Mouse (Mus musculus) ES-Bruce4 (cell line): ENCODE results near the gene Anapc13. TPM values are rescaled to one million over a fixed set of nuclear protein-coding genes. Genes with fewer than 3 reads are reported as not detected.
A peak's percentile ranks its signal among the peaks of the same experiment; 100 is the strongest.

Experiments used
- H3K27ac ChIP-seq: 2 replicates; pipeline ENCODE4 v1.5.1; 2012; ENCODE audit warnings: low read length, inconsistent platforms; ENCODE audit not compliant: insufficient read depth
- H3K27me3 ChIP-seq: 2 replicates; pipeline ENCODE4 v1.6.1; 2012; ENCODE audit warnings: mild to moderate bottlenecking, low read length, inconsistent platforms; ENCODE audit not compliant: control insufficient read depth, poor library complexity, insufficient read depth, severe bottlenecking
- H3K36me3 ChIP-seq: 2 replicates; pipeline ENCODE4 v1.6.1; 2012; ENCODE audit warnings: inconsistent platforms, mild to moderate bottlenecking, low read length, moderate library complexity; ENCODE audit not compliant: control insufficient read depth, poor library complexity, insufficient read depth, severe bottlenecking
- H3K4me1 ChIP-seq: one replicate; pipeline ENCODE4 v1.8.1; 2011; ENCODE audit warnings: low read length; ENCODE audit not compliant: control insufficient read depth, insufficient read depth
- H3K4me3 ChIP-seq: 2 replicates; pipeline ENCODE4 v1.5.1; 2011; ENCODE audit warnings: low read depth, mild to moderate bottlenecking, low read length
- H3K9ac ChIP-seq: 2 replicates; pipeline ENCODE4 v1.6.1; 2012; ENCODE audit warnings: low read depth, mild to moderate bottlenecking, inconsistent platforms; ENCODE audit not compliant: poor library complexity, severe bottlenecking
- H3K9me3 ChIP-seq: replicated peaks from 2 replicates; pipeline ENCODE4 v1.6.1; 2012; ENCODE audit warnings: mild to moderate bottlenecking, low read length, inconsistent platforms; ENCODE audit not compliant: control insufficient read depth, poor library complexity, insufficient read depth, severe bottlenecking
- CTCF ChIP-seq: IDR thresholded peaks from one replicate; pipeline ENCODE4 v1.8.1; 2011; ENCODE audit warnings: low read depth, low read length
- EP300 ChIP-seq: IDR thresholded peaks from 2 replicates; pipeline ENCODE4 v1.6.1; 2011; ENCODE audit warnings: low read depth, low read length; ENCODE audit not compliant: insufficient read depth
- POLR2A ChIP-seq: IDR thresholded peaks from one replicate; pipeline ENCODE4 v1.8.1; 2011; ENCODE audit warnings: low read length; ENCODE audit not compliant: insufficient read depth
- polyA plus RNA-seq: library from polyadenylated mRNA; stranded (reverse); fragments of >200 nt; gene quantifications from 2 replicates; pipeline ENCODE4 v1.2.4, GENCODE M21; 2011; ENCODE audit warnings: low read depth; ENCODE audit not compliant: missing spikeins, insufficient read depth, insufficient read length

Anapc13 gene
- polyA plus RNA-seq, 1 experiment = 87.9 TPM

DNA sequence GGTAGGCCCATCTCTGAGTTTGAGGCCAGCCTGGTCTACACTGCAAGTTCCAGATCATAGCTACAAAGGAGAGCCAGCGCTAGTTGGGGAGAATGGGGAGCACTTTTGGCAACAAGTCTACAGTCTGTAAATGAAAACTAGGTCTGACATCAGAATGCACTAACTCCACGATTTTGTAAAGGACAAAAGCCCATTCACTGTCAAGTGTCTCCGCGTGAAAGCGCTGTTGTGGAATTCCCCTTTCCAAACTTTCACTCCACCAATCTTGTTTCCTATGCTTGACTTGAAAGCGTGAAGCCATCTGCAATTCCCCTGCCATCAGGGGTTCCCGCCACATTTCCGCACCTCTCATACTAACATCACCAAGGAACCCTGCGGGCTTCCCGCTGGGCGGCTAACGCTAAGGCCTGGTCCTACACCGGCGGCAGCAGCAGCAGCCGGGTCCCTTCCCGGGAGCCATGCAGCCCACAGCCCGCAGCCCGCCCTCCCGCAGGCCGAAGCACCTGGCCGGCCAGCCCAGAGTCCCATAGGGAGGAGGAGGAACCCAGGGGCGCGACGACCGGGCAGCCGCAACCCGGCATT lies 604 bp upstream of the Anapc13 start:
- Histone ChIP-seq H3K27ac (peak overlapping the region; percentile 68), H3K36me3 (no peaks in the 10 kb centered on the region), H3K9ac (peak overlapping the region; percentile 94), H3K4me3 (peak overlapping the region; percentile 83), H3K27me3 (no peaks in the 10 kb centered on the region), H3K4me1 (no peaks in the 10 kb centered on the region), H3K9me3 (no peaks in the 10 kb centered on the region)
- no peak for TF ChIP-seq CTCF
- TF ChIP-seq POLR2A = no peak
- no peak for TF ChIP-seq EP300

DNA sequence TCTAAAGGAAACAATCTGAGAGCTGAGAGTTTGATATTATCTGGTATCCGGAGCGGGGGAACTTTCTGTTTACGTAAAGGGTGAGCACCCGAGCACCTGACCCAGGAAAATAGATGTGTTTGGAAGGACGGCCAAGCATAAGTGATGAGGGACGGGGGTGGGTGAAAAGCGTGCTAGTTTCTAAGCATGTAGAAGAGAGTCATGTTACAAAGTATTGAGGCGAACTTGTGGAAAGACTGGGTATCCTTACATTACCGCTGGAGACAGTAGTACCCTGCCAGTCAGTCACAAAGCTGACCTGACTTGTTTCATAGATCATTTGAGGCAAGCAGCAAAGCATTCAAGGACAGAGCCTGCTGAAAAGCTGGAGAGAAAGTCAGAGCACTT lies 736 bp downstream of the Anapc13 start:
- H3K27ac ChIP-seq = peak overlapping the region; percentile 36
- no peaks in the 10 kb centered on the region for H3K27me3 ChIP-seq
- H3K4me1 ChIP-seq = no peaks in the 10 kb centered on the region
- H3K36me3 ChIP-seq = 0 out of 2 replicates have a peak, but pooled peaks cover 2% of the 10 kb centered on the region
- peak overlapping the region; percentile 79 for H3K4me3 ChIP-seq
- H3K9ac ChIP-seq = peak overlapping the region; percentile 94
- H3K9me3 ChIP-seq = no peaks in the 10 kb centered on the region
- TF ChIP-seq CTCF (no peak), EP300 (no peak), POLR2A (no peak)

DNA sequence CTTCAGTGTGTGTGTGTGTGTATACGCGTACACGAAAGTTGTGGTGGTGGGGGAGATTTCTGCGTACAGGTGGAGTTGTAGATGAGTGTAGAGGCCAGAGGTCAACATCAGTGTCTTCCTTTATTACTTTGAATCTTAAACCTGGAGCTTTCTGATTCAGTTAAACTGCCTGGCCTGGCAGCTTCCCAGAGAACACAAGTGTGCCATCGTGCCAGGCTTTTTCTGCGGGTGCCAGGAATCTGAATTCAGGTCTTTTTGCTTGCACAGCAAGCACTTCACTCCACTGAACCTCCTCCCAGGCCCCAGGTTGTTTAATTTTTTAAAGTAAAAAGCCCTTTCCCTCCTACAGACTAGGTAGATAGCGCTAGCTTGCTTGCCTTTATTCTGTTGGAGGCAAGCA lies 1.3 kb downstream of the Anapc13 start:
- Histone ChIP-seq H3K9me3 (no peaks in the 10 kb centered on the region), H3K36me3 (0 out of 2 replicates have a peak, but pooled peaks cover 2% of the 10 kb centered on the region), H3K27ac (no peak overlapping the region), H3K9ac (peak overlapping the region; percentile 94), H3K4me1 (no peaks in the 10 kb centered on the region), H3K27me3 (no peaks in the 10 kb centered on the region), H3K4me3 (peak overlapping the region; percentile 79; the same call in 1 of the 2 replicates)
- TF ChIP-seq CTCF = no peak
- TF ChIP-seq EP300 = no peak
- no peak for TF ChIP-seq POLR2A

DNA sequence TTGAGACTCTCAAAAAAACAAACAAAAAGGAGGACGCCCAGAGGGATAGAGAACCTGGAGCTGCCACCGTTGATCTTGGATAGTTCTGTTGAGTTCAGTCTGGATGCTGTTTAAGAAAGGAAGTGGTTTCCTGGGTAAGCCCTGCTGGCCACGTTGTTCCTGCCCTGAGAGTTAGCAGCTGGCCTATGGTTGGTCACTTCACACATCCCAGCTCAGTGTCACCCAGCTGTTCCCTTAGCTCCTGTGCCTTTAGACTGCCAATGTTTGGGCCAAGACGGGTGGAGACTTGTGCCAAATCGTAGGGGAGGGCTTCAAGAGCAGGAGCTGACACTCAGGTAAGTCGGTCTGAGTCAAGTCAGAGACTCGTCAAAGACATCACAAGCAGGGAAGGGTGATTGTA lies 3.0 kb downstream of the Anapc13 start:
- TF ChIP-seq CTCF (no peak), POLR2A (no peak), EP300 (no peak)
- no peaks in the 10 kb centered on the region for H3K4me1 ChIP-seq
- H3K27me3 ChIP-seq = no peaks in the 10 kb centered on the region
- no peak overlapping the region for H3K27ac ChIP-seq
- no peak overlapping the region for H3K4me3 ChIP-seq
- no peaks in the 10 kb centered on the region for H3K9me3 ChIP-seq
- no peak overlapping the region for H3K9ac ChIP-seq
- H3K36me3 ChIP-seq = peaks cover 5% of the 10 kb centered on the region; the same call in 1 of the 2 replicates

DNA sequence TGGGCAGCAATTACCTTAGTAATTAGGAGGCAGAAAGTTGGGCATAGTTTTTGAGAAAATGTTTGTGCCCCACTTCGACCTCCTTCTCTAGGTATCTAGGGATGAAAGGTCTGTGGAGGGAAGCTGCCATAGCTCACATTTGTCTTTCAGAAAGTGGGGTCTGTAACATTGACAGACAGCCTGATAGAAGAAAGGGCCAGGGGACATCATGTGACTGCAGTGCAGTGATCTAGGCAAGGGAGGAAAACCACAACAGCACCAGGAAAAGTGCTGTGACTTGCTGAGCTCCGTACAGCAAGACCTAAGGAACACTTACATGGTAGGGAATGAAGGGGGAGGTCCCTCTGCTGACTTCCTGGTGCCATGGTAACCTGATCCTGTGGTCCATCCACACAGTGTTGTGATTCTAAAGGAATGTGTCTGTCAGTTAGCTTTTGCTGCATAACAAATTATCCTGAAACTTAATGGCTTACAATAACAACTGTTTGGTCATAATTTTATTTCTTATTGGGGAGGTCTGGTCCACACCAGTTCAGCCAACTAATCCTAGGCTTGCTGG lies 5.6 kb downstream of the Anapc13 start:
- Histone ChIP-seq H3K4me3 (no peak overlapping the region), H3K27ac (no peak overlapping the region), H3K9ac (no peak overlapping the region), H3K4me1 (no peaks in the 10 kb centered on the region), H3K36me3 (peaks cover 8% of the 10 kb centered on the region), H3K9me3 (no peaks in the 10 kb centered on the region), H3K27me3 (no peaks in the 10 kb centered on the region)
- TF ChIP-seq POLR2A (no peak), EP300 (no peak), CTCF (no peak)

DNA sequence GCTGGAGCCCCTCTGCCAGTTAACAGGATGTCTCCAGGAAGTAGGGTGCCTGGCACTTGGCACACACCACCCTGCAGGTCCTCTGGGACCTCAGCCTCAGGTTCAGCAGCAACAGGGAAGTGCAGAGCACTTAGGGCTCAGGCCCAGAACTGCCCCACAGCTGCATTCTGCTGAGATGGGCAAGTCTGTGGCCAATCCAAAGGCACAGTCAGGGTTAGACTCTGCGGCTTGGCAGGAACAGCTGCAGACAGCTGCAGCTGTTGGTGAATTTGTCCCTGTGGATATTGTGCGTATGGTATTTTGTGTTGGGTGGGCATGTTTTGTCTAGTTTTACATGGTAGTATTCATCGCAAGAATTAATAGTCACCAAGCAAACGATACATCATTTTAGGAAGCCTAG lies 6.1 kb downstream of the Anapc13 start:
- H3K4me3 ChIP-seq = no peak overlapping the region
- no peak overlapping the region for H3K9ac ChIP-seq
- no peaks in the 10 kb centered on the region for H3K4me1 ChIP-seq
- H3K27ac ChIP-seq = no peak overlapping the region
- H3K9me3 ChIP-seq = no peaks in the 10 kb centered on the region
- H3K36me3 ChIP-seq = peaks cover 8% of the 10 kb centered on the region
- no peaks in the 10 kb centered on the region for H3K27me3 ChIP-seq
- TF ChIP-seq EP300 (no peak), POLR2A (no peak), CTCF (no peak)
